Mouse (Mus musculus) stomach, embryonic 15.5 days (tissue): ENCODE measurements around the gene Clspn. TPM values are rescaled to one million over a fixed set of nuclear protein-coding genes. Genes with fewer than 3 reads are reported as not detected.
A peak's percentile ranks its signal among the peaks of the same experiment; 100 is the strongest.

ENCODE experiments used
- ATAC-seq: fragments of 200-750 bp; cut with Nextera tagmentation; 2 replicates; pipeline ENCODE4 v1.8.0; 2017; ENCODE audit warnings: low read depth, moderate number of reproducible peaks, moderate TSS enrichment; ENCODE audit not compliant: insufficient read depth, low FRiP score
- H3K27ac ChIP-seq: fragments of 300-500 bp; sonication (generic); 2 replicates; pipeline ENCODE4 v1.5.1; 2015; ENCODE audit warnings: mild to moderate bottlenecking, inconsistent platforms
- H3K27me3 ChIP-seq: fragments of 300-500 bp; sonication (generic); replicated peaks from 2 replicates; pipeline ENCODE4 v1.6.1; 2015; ENCODE audit warnings: inconsistent platforms
- H3K36me3 ChIP-seq: fragments of 300-500 bp; sonication (generic); 2 replicates; pipeline ENCODE4 v1.6.1; 2015; ENCODE audit warnings: inconsistent platforms
- H3K4me1 ChIP-seq: fragments of 300-500 bp; sonication (generic); 2 replicates; pipeline ENCODE4 v1.6.1; 2015; ENCODE audit warnings: inconsistent platforms
- H3K4me2 ChIP-seq: fragments of 300-500 bp; sonication (generic); 2 replicates; pipeline ENCODE4 v1.6.1; 2015; ENCODE audit warnings: mild to moderate bottlenecking, inconsistent platforms
- H3K4me3 ChIP-seq: fragments of 300-500 bp; sonication (generic); replicated peaks from 2 replicates; pipeline ENCODE4 v1.5.1; 2015; ENCODE audit warnings: inconsistent platforms
- H3K9ac ChIP-seq: fragments of 300-500 bp; sonication (generic); 2 replicates; pipeline ENCODE4 v1.6.1; 2015; ENCODE audit warnings: inconsistent platforms
- H3K9me3 ChIP-seq: fragments of 300-500 bp; sonication (generic); 2 replicates; pipeline ENCODE4 v1.6.1; 2016; ENCODE audit warnings: inconsistent platforms
- whole genome bisulfite sequencing: fragments of 180-500 bp; shearing (Covaris S2); methylation state at CpG from one replicate; pipeline ENCODE4 v1.1.7; 2015; 5-methylcytosine and 5-hydroxymethylcytosine counted together
- polyA plus RNA-seq: library from polyadenylated mRNA; unstranded; fragments of >200 nt; fragmentation: Nextera tagmentation; extraction: Ambion mirVana; gene quantifications from 2 replicates; pipeline ENCODE4 v1.2.1, GENCODE M21; 2015

The Clspn gene
- polyA plus RNA-seq, result 36.1 and 40.0 TPM in 2 replicates

DNA sequence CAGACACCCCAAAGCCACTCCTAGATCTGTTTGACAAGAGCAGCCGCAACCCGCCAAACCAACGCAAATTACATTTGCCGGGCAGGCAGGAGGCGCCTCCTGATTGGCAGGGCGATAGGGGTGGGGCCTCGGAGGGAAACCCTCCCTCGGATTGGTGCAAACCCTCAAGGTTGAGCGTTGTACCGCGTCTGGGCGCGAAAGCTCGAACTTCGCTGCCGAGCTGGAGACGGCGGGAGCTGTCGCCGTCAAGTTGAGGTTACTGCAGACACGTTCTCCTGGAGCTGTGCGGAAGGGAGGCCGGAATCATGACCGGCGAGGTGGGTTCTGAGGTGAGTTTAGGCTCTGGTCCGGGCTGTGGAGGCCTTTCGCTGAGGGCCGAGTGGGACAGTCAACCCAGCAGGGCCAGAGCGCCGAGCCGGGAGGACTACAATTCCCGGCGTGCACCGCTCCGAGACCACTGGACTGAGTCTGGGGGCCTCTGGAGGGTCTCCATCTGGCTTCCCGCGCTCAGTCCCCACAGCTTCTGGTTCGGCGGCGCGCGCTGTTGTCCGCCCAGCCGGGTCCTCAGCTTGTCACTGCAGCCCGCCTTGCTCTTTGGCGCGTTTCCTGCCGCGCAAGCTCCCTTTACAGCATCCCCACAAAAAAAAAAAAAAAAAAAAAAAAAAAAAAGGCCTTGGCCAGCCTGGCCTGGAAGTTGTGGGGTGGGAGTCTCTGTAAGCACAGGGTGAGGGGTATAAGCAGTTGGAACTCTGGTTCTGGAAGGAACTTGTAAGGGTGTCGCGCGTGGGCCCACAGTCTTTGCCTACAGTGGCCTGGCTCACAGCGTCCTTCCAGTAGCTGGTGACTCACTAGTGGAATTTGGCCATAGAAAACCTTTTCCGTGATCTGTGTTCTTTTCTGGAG is at the start of gene Clspn:
Gene Clspn, plus strand, starts transcription at position 127 of the 903 bp plus-strand sequence.
- under 1% methylated on average over 54 of the region's 54 CpGs for WGBS
- H3K4me1 ChIP-seq, result peaks cover 6% of the 10 kb centered on the region; the same call in 1 of the 2 replicates
- H3K36me3 ChIP-seq, result peaks cover 12% of the 10 kb centered on the region; the same call in 1 of the 2 replicates
- ATAC-seq, result peak; percentile 98
- peak within 1 kb of the TSS; percentile 68 for H3K27ac ChIP-seq
- no peaks in the 10 kb centered on the region for H3K9me3 ChIP-seq
- peak within 1 kb of the TSS; percentile 45 for H3K9ac ChIP-seq
- H3K4me3 ChIP-seq, result peak within 1 kb of the TSS; percentile 80
- H3K4me2 ChIP-seq, result peak within 1 kb of the TSS; percentile 75
- H3K27me3 ChIP-seq, result no peaks in the 10 kb centered on the region

- peak; percentile 53; the same call in 1 of the 2 replicates for ATAC-seq
- H3K4me2 ChIP-seq, result no peak overlapping the region
- no peaks in the 10 kb centered on the region for H3K27me3 ChIP-seq
- H3K4me3 ChIP-seq, result no peak overlapping the region
- H3K4me1 ChIP-seq, result no peaks in the 10 kb centered on the region
- 62% methylated on average over 14 of the region's 14 CpGs for WGBS
- H3K27ac ChIP-seq, result peak overlapping the region; percentile 51; the same call in 1 of the 2 replicates
- no peaks in the 10 kb centered on the region for H3K36me3 ChIP-seq
- no peak overlapping the region for H3K9ac ChIP-seq
- H3K9me3 ChIP-seq, result no peaks in the 10 kb centered on the region
Observed at GRCm38 (mm10) chr4:126508110-126508899, 48.4 kb upstream of the Clspn start.

DNA sequence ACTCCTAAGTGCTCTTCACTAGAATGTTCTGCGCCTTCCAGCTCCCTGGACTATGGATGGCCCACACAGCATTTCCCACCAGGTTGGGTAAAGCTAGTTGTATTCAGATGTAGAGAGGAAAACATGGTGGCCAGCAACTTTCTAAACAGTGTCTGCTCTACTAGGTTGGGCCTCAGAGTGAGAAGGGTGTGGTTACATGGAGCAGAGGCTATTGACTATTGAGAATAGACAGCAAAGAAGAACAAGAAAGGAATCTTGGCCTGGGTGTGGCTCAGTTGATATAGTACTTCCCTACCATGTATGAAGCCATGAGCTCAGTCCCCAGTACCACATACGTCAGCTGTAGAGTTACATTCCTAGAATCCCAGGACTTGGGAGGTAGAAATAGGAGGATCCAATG is 47.7 kb upstream of the Clspn start:
- no peaks in the 10 kb centered on the region for H3K36me3 ChIP-seq
- no peaks in the 10 kb centered on the region for H3K27me3 ChIP-seq
- ATAC-seq, result no peak
- 78% methylated on average over 2 of the region's 2 CpGs for WGBS
- H3K4me3 ChIP-seq, result no peak overlapping the region
- H3K4me2 ChIP-seq, result no peak overlapping the region
- H3K4me1 ChIP-seq, result no peaks in the 10 kb centered on the region
- H3K27ac ChIP-seq, result peak overlapping the region; percentile 45
- H3K9me3 ChIP-seq, result no peaks in the 10 kb centered on the region
- H3K9ac ChIP-seq, result no peak overlapping the region

DNA sequence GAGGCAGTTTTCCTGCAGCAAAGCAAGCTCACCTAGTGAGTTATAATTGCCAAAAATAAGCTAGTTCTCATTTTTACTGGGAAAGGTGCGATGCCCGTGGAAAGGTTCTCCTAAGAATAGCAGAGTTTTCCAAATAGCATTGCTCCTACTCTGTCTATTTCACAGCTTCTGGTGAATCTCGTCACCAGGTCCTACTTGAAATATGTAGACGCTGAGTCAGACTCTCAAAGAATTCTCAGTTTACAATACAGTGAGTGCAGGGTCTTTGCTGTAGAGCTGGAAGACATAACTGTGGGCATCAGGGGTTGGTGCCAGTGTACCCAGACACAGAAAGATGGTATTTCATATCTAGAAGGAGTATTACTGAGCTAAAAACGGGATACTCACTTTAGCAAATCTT is 45.7 kb upstream of the Clspn start:
- Histone ChIP-seq H3K9me3 (no peaks in the 10 kb centered on the region), H3K4me3 (no peak overlapping the region), H3K27ac (no peak overlapping the region), H3K27me3 (no peaks in the 10 kb centered on the region), H3K36me3 (no peaks in the 10 kb centered on the region), H3K4me2 (no peak overlapping the region), H3K9ac (no peak overlapping the region), H3K4me1 (no peaks in the 10 kb centered on the region)
- ATAC-seq, result no peak
- WGBS, result 81% methylated on average over 5 of the region's 5 CpGs

DNA sequence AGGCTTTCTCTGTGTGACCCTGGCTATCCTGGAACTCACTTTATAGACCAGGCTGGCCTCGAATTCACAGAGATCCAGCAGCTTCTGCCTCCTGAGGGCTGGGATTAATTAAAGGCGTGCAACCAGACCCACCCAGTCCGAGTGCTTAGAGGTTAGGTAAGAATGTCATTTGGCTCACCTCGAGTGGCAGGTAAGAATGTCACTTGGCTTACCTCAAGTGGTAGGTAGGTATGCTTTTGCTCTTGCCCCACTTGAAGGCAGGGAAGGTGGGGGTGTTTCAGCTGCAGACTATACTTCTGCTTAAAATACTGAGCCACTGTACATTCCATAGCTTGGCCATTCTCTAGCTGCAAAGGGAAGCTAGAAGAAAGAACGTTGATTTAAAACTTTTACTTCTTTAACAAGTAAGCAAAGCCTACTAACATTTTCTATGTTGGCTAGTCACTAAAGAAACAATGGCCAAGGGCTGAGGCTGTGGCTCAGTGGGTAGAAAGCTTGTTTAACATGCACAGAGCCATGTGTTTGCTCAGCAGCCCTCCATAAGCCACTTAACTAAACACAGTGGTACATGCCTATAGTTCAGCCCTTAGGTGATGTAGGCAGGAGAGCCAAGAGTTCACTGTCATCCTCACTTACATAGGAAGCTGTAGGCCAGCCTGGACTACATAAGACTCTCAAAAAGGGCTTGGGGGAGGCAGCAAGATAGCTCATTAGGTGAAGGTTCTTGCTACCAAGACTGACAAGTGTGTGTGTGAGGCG is 44.2 kb upstream of the Clspn start:
- no peaks in the 10 kb centered on the region for H3K4me1 ChIP-seq
- H3K27ac ChIP-seq, result no peak overlapping the region
- H3K4me3 ChIP-seq, result no peak overlapping the region
- H3K9me3 ChIP-seq, result no peaks in the 10 kb centered on the region
- H3K4me2 ChIP-seq, result no peak overlapping the region
- no peak for ATAC-seq
- WGBS, result 79% methylated on average over 6 of the region's 6 CpGs
- no peaks in the 10 kb centered on the region for H3K27me3 ChIP-seq
- no peaks in the 10 kb centered on the region for H3K36me3 ChIP-seq
- no peak overlapping the region for H3K9ac ChIP-seq

- 84% methylated on average over 3 of the region's 3 CpGs for WGBS
- H3K36me3 ChIP-seq, result no peaks in the 10 kb centered on the region
- H3K4me3 ChIP-seq, result no peak overlapping the region
- H3K27ac ChIP-seq, result no peak overlapping the region
- no peaks in the 10 kb centered on the region for H3K9me3 ChIP-seq
- no peaks in the 10 kb centered on the region for H3K27me3 ChIP-seq
- no peak overlapping the region for H3K4me2 ChIP-seq
- no peak overlapping the region for H3K9ac ChIP-seq
- H3K4me1 ChIP-seq, result no peaks in the 10 kb centered on the region
- no peak for ATAC-seq
Observed at GRCm38 (mm10) chr4:126526164-126526563, 30.6 kb upstream of the Clspn start.

- no peaks in the 10 kb centered on the region for H3K27me3 ChIP-seq
- H3K9ac ChIP-seq, result no peak overlapping the region
- ATAC-seq, result no peak
- H3K4me3 ChIP-seq, result no peak overlapping the region
- H3K4me1 ChIP-seq, result no peaks in the 10 kb centered on the region
- H3K4me2 ChIP-seq, result no peak overlapping the region
- no peaks in the 10 kb centered on the region for H3K36me3 ChIP-seq
- WGBS, result 95% methylated on average over 5 of the region's 5 CpGs
- H3K27ac ChIP-seq, result no peak overlapping the region
- H3K9me3 ChIP-seq, result no peaks in the 10 kb centered on the region
Observed at GRCm38 (mm10) chr4:126526828-126527227, 29.9 kb upstream of the Clspn start.

DNA sequence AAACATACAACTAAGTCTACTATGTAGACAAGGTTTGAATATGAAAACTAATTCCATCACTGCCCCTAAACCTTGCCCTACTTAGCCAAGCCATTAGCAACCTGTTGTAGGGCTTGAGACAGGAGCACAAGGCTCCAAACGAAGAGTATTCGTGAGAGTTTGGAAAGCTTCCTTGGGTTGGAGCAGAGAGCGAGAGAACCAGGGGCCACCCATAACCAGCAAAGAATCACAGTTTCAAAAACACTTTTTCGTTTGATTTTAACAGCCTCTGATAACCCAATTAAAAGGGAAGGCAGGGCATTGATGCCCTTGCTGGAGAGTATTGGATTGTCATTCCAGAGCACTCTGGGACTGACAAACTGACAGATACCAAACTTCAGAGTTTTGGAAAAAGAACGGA is 24.4 kb upstream of the Clspn start:
- H3K4me3 ChIP-seq, result peak overlapping the region; percentile 86
- peak overlapping the region; percentile 82; the same call in 1 of the 2 replicates for H3K9ac ChIP-seq
- no peaks in the 10 kb centered on the region for H3K36me3 ChIP-seq
- H3K9me3 ChIP-seq, result no peaks in the 10 kb centered on the region
- H3K4me1 ChIP-seq, result 0 out of 2 replicates have a peak, but pooled peaks cover 4% of the 10 kb centered on the region
- ATAC-seq, result no peak
- no peaks in the 10 kb centered on the region for H3K27me3 ChIP-seq
- no peak overlapping the region for H3K27ac ChIP-seq
- peak overlapping the region; percentile 93 for H3K4me2 ChIP-seq
- 41% methylated on average over 5 of the region's 5 CpGs for WGBS

GRCm38 (mm10) chr4:126532827-126533728 is 23.7 kb upstream of the Clspn start, which contains the start of gene Ago4:
Gene Ago4, minus strand, starts transcription at chr4:126533472.
- Histone ChIP-seq H3K27me3 (no peaks in the 10 kb centered on the region), H3K4me3 (peak within 1 kb of the TSS; percentile 86), H3K9me3 (no peaks in the 10 kb centered on the region), H3K27ac (no peak within 1 kb of the TSS), H3K4me2 (peak within 1 kb of the TSS; percentile 93), H3K4me1 (0 out of 2 replicates have a peak, but pooled peaks cover 4% of the 10 kb centered on the region), H3K36me3 (no peaks in the 10 kb centered on the region), H3K9ac (peak within 1 kb of the TSS; percentile 82)
- peak; percentile 74; the same call in 1 of the 2 replicates for ATAC-seq
- under 1% methylated on average over 107 of the region's 120 CpGs for WGBS

DNA sequence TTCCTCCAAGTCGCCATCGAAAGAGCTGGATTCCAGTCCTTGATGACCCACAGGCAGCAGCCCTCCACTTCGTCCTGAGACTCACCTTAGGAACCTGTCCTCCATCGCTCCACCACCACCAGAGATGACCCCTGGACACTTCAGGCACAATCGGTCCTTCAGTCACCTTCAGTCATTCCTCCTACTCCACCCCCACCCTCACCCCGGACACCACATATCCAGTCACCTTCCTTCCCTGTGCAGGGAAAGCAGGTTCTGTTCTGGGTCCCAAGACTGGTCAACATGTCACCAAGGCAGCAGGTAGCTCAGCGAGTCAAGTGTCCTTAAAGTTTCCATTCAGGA is 23.0 kb upstream of the Clspn start:
- Histone ChIP-seq H3K27me3 (no peaks in the 10 kb centered on the region), H3K27ac (no peak overlapping the region), H3K4me3 (peak overlapping the region; percentile 86), H3K4me1 (0 out of 2 replicates have a peak, but pooled peaks cover 4% of the 10 kb centered on the region), H3K4me2 (peak overlapping the region; percentile 93), H3K9ac (peak overlapping the region; percentile 82; the same call in 1 of the 2 replicates), H3K9me3 (no peaks in the 10 kb centered on the region), H3K36me3 (no peaks in the 10 kb centered on the region)
- ATAC-seq, result no peak
- WGBS, result 11% methylated on average over 7 of the region's 7 CpGs
